Mouse (Mus musculus): Measurements from ENCODE around the gene Mif.
"Not testable (repeated sequence)": the region's sequence is repeated elsewhere in the genome, so short reads cannot be mapped to it uniquely, and the experiment has no call there.

Gene Mif

DNA sequence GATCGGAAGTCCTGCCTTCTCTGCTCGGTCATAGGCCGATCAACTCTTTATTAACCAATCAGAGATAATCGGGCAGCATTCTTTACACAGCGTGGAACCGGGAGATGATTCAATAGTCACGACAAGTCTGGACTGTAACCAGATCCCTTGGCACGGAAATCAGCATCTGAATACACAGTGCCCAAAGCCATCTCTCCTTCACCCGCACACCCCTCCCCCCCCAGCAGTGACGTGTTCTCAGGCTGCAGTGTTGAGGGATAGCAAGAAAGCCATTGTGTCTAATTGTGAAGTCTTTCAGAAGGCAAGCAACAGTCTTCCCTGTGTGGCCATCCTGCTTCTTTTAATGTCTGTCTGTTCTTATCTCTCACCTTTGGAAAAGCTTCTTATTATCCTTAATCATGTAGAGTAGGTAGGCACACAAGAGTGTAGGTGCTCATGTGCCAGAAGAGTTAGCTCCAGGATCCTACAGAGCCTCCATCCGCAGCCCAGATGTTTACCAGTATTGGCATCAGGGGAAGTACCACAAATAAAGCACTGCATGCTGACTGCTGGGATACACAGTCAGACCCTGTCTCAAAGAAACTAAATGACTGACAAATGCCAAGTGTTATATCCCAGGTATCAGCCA lies 13.0 kb upstream of the Mif start:
- no peak for DNase-seq

GRCm38 (mm10) chr10:75872025-75872914 lies 12.2 kb upstream of the Mif start:
- no peak for DNase-seq

DNA sequence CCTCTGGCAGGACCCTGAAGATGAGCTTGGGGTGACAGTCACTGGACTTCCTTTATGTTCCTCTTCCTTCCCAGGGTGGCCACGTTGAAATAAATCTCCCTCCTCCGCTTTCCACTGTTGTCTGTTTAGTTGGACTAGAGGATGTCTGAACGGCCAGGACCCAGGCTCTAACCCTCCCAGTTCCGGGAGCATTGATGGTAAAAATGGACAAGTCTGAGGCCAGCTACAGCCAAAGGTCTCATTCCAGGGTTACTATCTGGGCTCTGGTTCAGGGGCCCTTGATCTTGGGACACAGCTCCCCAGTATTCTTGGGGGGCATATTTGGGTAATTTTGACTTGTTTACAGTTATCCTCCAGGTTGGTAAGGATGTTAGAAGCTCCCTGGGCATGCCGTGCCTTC lies 1.5 kb upstream of the Mif start:
- no peak for DNase-seq

- no peak for DNase-seq
Measured at GRCm38 (mm10) chr10:75860746-75861145, 706 bp upstream of the Mif start.

GRCm38 (mm10) chr10:75859107-75859746 lies 813 bp downstream of the Mif start:
- DNase-seq = peak; percentile 44

- no peak for DNase-seq
Measured at GRCm38 (mm10) chr10:75857598-75857997, 2.4 kb downstream of the Mif start.

- DNase-seq = no peak
Measured at GRCm38 (mm10) chr10:75856976-75857375, 3.1 kb downstream of the Mif start.

DNA sequence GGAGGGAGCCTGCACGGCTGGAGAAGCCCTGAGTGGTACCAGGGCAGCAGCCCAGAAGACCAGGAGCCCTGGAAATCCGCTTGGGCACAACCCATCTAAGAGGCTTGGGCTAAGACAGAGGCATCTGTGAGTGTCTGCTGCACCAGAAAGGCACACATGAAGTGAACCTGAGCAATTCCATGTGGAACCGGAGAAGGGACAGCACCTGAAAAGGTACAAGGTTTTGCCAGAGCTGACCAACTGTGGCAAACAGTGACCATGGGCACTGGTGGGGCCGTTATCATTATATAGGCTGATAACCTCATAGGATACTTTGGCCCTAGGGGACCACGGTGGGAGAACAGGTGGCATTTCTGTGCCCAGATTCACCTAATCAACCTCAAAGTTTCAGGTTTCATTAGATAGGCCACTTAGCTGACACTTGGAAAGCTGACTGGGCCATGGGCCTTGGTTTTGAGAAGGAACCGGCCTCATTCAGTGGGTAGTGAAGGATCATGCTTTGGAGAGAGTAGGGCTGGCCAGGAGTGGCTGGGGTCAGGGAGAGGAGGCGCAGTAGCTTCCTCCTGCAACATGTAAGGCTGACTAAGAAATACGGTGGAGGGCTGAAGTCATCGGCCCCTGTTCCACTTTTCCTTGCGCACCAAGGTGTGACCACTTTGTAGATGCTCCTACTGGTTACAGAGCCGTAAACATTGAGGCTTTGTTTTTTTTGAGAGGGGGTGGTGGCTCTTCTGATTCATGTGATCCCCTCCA lies 3.7 kb downstream of the Mif start:
- no peak for DNase-seq

- no peak for DNase-seq
Measured at GRCm38 (mm10) chr10:75855416-75855981, 4.5 kb downstream of the Mif start.

- DNase-seq = no peak
Measured at GRCm38 (mm10) chr10:75854791-75855190, 5.2 kb downstream of the Mif start.

DNA sequence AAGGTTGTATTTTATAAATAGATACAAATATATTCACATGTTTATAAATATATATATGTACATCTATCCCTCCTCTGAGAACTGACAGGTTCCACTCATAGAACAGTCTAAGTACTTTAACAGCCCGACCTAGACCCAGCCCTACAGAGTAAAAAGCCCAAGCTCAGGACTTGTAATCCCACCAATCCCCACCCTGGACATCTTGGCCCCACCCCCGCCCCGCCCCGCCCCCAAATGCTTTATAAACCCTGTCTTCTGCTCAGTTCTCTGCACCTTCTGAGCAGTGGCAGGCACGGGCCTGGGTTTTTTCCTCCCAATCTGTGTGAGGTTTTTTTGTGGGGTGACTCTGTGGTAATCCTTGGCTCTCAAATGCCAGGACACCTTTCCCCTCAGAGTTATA lies 5.9 kb downstream of the Mif start:
- no peak for DNase-seq

DNA sequence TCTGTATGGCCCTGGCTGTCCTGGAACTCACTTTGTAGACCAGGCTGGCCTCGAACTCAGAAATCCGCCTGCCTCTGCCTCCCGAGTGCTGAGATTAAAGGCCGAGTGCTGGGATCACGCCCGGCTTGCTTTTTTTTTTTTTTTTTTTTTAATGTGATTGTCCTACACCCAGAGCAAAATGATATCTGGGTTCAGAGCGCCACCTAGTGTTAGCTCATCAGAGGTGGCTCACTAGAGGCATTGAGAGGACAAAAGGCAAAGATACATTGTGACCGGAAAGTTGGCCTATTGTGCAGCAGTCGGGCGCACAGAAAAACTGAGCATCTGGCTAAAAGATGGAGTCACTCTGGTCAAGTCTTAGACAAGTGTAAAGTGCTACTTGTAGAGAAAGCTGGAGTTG lies 6.6 kb downstream of the Mif start:
- DNase-seq = peak; percentile 90

DNA sequence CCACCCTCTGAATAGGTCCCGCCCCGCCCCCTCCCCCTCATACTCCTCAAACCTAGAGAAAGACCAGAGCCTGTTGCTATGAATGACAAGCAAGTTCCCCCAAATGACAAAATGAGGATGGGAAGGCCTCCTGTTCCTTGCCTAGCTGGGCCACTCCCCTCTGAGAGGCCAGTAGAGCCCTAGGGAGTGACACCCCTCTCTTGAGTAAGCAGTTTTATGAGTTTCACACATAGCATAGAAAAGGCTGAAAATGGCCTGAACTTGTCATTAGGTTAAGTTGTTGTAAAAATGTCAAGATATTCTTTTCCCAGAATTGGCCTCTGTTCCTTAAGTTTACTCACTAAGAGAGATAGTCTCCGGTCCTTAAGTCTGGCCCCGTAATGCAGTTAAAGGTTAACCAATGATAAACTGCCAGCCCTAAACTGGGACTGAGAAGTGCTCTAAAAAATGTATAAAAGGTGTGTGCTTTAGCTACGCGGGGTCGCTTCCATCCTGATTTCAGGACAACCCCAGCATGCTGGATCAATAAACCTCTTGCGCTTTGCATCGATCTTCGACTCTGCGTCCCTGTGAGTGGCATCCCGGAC lies 7.4 kb downstream of the Mif start:
- no peak for DNase-seq

GRCm38 (mm10) chr10:75851681-75852080 lies 8.4 kb downstream of the Mif start:
- no peak for DNase-seq

- no peak for DNase-seq
Measured at GRCm38 (mm10) chr10:75851076-75851475, 9.0 kb downstream of the Mif start.

- no peak for DNase-seq
Measured at GRCm38 (mm10) chr10:75848382-75848781, 11.7 kb downstream of the Mif start.

GRCm38 (mm10) chr10:75845306-75845930 lies 14.6 kb downstream of the Mif start:
- DNase-seq = no peak

DNA sequence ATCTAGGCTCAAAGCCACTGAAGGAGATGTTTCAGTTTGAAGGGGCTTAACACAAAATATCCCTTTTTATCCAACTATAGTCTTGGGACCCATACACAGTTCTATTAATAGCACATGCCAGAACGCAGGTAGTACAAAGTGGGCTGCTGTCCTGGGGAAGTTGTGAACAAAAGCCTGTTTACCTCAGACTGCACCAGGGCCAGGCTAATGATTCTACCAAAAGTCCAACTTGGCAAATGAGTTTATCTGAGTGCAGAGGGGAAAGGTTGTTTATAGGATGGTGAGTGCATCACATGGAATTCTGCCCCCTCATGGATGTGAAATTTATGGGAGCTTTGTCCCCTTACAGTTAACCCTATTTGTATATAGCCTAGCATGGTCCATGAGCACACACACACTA lies 15.2 kb downstream of the Mif start:
- no peak for DNase-seq

- DNase-seq = not testable (repeated sequence)
Measured at GRCm38 (mm10) chr10:75843898-75844297, 16.1 kb downstream of the Mif start.

GRCm38 (mm10) chr10:75839092-75839491 lies 20.9 kb downstream of the Mif start:
- DNase-seq = no peak

DNA sequence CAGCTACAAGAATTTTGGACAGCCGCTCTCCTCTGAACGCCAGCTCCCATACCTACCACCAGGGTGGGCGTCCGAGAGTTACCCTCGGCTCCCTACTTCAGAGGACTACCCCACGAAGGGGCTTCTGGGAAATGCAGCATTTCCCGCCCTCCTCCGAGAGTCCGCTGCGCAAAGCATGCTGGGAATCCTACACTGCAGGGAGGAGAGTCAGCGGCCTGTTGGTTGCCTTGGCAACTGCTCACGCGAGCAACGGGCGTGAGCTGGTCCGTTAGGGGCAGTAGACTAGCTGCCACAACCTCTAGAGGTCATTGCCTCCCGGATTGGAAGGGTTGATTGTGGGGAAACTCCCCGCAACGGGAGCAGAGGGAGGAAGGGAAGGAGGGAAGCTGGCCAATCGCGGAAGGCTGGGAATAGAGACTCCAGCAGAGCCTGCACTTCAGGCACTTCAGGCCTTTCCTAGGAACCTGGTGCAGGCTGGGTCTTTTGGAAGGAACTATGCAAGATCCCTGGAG lies 22.7 kb downstream of the Mif start, which contains the start of gene Gstt2:
Gene Gstt2, minus strand, starts transcription at position 177 of the 512 bp plus-strand sequence.
- peak; percentile 91 for DNase-seq
